Mouse (Mus musculus) liver, embryonic 14.5 days (tissue): Measurements from ENCODE around the gene Myl10. TPM values are rescaled to one million over a fixed set of nuclear protein-coding genes. Genes with fewer than 3 reads are reported as not detected.
"Not testable (repeated sequence)": the region's sequence is repeated elsewhere in the genome, so short reads cannot be mapped to it uniquely, and the experiment has no call there.

Experiments
- ATAC-seq: fragments of 200-750 bp; cut with Nextera tagmentation; 2 replicates; pipeline ENCODE4 v1.8.0; 2017; ENCODE audit warnings: moderate number of reproducible peaks, mild to moderate bottlenecking, moderate library complexity; ENCODE audit not compliant: insufficient read depth
- DNase-seq, 3 experiments: peaks; one replicate each; pipeline ENCODE4 v3.0.0-alpha.2; 2012 to 2013; ENCODE audit warnings: low read depth in 3 of 3, low spot score in 3 of 3
- H3K27ac ChIP-seq: fragments of 300-500 bp; sonication (generic); 2 replicates; pipeline ENCODE4 v1.5.1; 2014; ENCODE audit warnings: moderate library complexity, mild to moderate bottlenecking, control low read depth, inconsistent platforms
- H3K27me3 ChIP-seq: fragments of 300-500 bp; sonication (generic); 2 replicates; pipeline ENCODE4 v1.6.1; 2014; ENCODE audit warnings: mild to moderate bottlenecking, low read length, moderate library complexity; ENCODE audit not compliant: control insufficient read depth, insufficient read depth
- H3K36me3 ChIP-seq: fragments of 300-500 bp; sonication (generic); replicated peaks from 2 replicates; pipeline ENCODE4 v1.6.1; 2014; ENCODE audit warnings: low read depth; ENCODE audit not compliant: control insufficient read depth, insufficient read depth
- H3K4me1 ChIP-seq, 2 experiments: fragments of 200-500 bp in 1 of 2; fragments of 300-500 bp in 1 of 2; sonication (generic) in 1 of 2; replicated peaks; 2 replicates each; pipeline ENCODE4 v1.6.1; 2012 to 2014; ENCODE audit warnings: antibody characterized with exemption in 1 of 2, inconsistent platforms in 1 of 2, low read length in 1 of 2; ENCODE audit not compliant: control insufficient read depth in 2 of 2, insufficient read depth in 2 of 2
- H3K4me2 ChIP-seq: fragments of 300-500 bp; sonication (generic); 2 replicates; pipeline ENCODE4 v1.6.1; 2014; ENCODE audit warnings: low read depth, mild to moderate bottlenecking, control low read depth, moderate library complexity
- H3K4me3 ChIP-seq, 2 experiments: fragments of 200-500 bp in 1 of 2; fragments of 300-500 bp in 1 of 2; sonication (generic) in 1 of 2; 2 replicates each; pipeline ENCODE4 v1.5.1; 2012 to 2014; ENCODE audit warnings: low read depth in 2 of 2, low read length in 2 of 2, mild to moderate bottlenecking in 2 of 2, control low read depth in 1 of 2, inconsistent platforms in 1 of 2, moderate library complexity in 1 of 2; ENCODE audit not compliant: insufficient read depth in 1 of 2
- H3K9ac ChIP-seq: fragments of 300-500 bp; sonication (generic); replicated peaks from 2 replicates; pipeline ENCODE4 v1.6.1; 2014; ENCODE audit warnings: mild to moderate bottlenecking, control low read depth, moderate library complexity
- H3K9me3 ChIP-seq: fragments of 300-500 bp; sonication (generic); 2 replicates; pipeline ENCODE4 v1.6.1; 2016; ENCODE audit warnings: low read length, mixed read lengths; ENCODE audit not compliant: control insufficient read depth
- CTCF ChIP-seq: IDR thresholded peaks from 2 replicates; pipeline ENCODE4 v1.5.1; 2016; ENCODE audit warnings: antibody characterized with exemption, low read depth, control low read depth
- EP300 ChIP-seq: IDR thresholded peaks from 2 replicates; pipeline ENCODE4 v1.6.1; 2016; ENCODE audit warnings: antibody characterized with exemption, low read depth
- WGBS: fragments of 180-500 bp; shearing (Covaris S2); extraction: QIAGEN DNeasy Blood & Tissue Kit; methylation state at CpG from one replicate; pipeline ENCODE4 v1.1.7; 2014; ENCODE audit not compliant: insufficient replicate concordance; 5-methylcytosine and 5-hydroxymethylcytosine counted together
- polyA plus RNA-seq, 2 experiments: library from polyadenylated mRNA; depleted of rRNA in 1 of 2; stranded (reverse) in 1 of 2; unstranded in 1 of 2; fragments of >200 nt; fragmentation: Nextera tagmentation in 1 of 2; extraction: Ambion mirVana in 1 of 2; gene quantifications; 2 replicates each; pipeline versions ENCODE4 v1.2.1 to v1.2.3; 2012 to 2014

Myl10 gene
- polyA plus RNA-seq, 2 experiments = not detected

DNA sequence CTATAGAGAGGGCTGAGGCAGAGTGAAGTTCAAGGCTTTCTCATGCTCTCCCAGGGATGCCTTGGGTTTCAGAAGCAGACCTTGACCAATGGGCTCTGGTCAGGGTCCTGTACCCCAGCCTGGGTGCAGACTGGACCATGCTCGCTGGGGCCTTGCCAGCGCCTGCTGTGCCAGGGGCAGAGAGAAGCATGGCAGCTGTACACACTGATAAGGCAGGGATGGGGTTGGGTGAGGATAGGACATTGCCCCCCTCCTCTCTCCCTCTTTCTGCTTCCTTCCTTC is 24.6 kb downstream of the Myl10 start:
- DNase-seq = no peak
- H3K9me3 ChIP-seq = no peaks in the 10 kb centered on the region
- no peaks in the 10 kb centered on the region for H3K36me3 ChIP-seq
- H3K4me3 ChIP-seq = no peak overlapping the region
- no peak overlapping the region for H3K9ac ChIP-seq
- no peaks in the 10 kb centered on the region for H3K4me1 ChIP-seq
- TF ChIP-seq EP300 = no peak
- TF ChIP-seq CTCF = no peak
- H3K4me2 ChIP-seq = no peak overlapping the region
- WGBS = 56% methylated on average over 2 of the region's 2 CpGs
- H3K27ac ChIP-seq = no peak overlapping the region
- no peak for ATAC-seq
- H3K27me3 ChIP-seq = no peaks in the 10 kb centered on the region; the same call in 1 of the 2 replicates

- Histone ChIP-seq H3K27me3 (no peaks in the 10 kb centered on the region; the same call in 1 of the 2 replicates), H3K36me3 (no peaks in the 10 kb centered on the region), H3K4me3 (no peak overlapping the region), H3K4me1 (no peaks in the 10 kb centered on the region), H3K27ac (no peak overlapping the region), H3K4me2 (no peak overlapping the region), H3K9ac (no peak overlapping the region), H3K9me3 (no peaks in the 10 kb centered on the region)
- 60% methylated on average over 8 of the region's 8 CpGs for WGBS
- ATAC-seq = no peak
- DNase-seq = no peak
- TF ChIP-seq CTCF (no peak), EP300 (no peak)
Measured at GRCm38 (mm10) chr5:136718656-136719055, 25.7 kb downstream of the Myl10 start.

- TF ChIP-seq CTCF (no peak), EP300 (no peak)
- Histone ChIP-seq H3K4me1 (no peaks in the 10 kb centered on the region), H3K36me3 (no peaks in the 10 kb centered on the region), H3K4me2 (no peak overlapping the region), H3K9ac (no peak overlapping the region), H3K27me3 (no peaks in the 10 kb centered on the region), H3K9me3 (no peaks in the 10 kb centered on the region), H3K27ac (no peak overlapping the region), H3K4me3 (no peak overlapping the region)
- WGBS = 64% methylated on average over 5 of the region's 5 CpGs
- no peak for DNase-seq
- no peak for ATAC-seq
Measured at GRCm38 (mm10) chr5:136721596-136721995, 28.6 kb downstream of the Myl10 start.

DNA sequence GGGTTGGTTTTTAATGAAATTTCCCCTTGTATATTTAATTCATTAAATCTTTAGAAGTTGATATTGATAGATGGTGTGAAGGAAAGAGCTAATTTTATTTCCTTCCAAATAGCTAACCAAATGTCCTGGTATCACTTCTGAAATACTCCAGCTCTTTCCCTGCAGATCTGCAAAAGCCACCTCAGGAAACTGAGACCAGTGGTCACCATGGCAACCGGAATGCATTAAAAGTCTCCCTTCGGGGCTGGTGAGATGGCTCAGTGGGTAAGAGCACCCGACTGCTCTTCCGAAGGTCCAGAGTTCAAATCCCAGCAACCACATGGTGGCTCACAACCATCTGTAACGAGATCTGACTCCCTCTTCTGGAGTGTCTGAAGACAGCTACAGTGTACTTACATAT is 33.3 kb downstream of the Myl10 start:
- not testable (repeated sequence) for H3K4me1 ChIP-seq, H3K9me3 ChIP-seq, H3K9ac ChIP-seq, H3K4me3 ChIP-seq, H3K27me3 ChIP-seq, ATAC-seq, H3K36me3 ChIP-seq, H3K4me2 ChIP-seq, DNase-seq, H3K27ac ChIP-seq
- 62% methylated on average over 4 of the region's 5 CpGs for WGBS

GRCm38 (mm10) chr5:136738918-136739317 is 46.0 kb downstream of the Myl10 start:
- Histone ChIP-seq H3K27ac (no peak overlapping the region), H3K9me3 (no peaks in the 10 kb centered on the region), H3K4me3 (no peak overlapping the region), H3K36me3 (no peaks in the 10 kb centered on the region), H3K9ac (no peak overlapping the region), H3K27me3 (no peaks in the 10 kb centered on the region), H3K4me2 (no peak overlapping the region), H3K4me1 (no peaks in the 10 kb centered on the region)
- DNase-seq = no peak
- WGBS = 47% methylated on average over 6 of the region's 6 CpGs
- no peak for TF ChIP-seq EP300
- no peak for ATAC-seq

DNA sequence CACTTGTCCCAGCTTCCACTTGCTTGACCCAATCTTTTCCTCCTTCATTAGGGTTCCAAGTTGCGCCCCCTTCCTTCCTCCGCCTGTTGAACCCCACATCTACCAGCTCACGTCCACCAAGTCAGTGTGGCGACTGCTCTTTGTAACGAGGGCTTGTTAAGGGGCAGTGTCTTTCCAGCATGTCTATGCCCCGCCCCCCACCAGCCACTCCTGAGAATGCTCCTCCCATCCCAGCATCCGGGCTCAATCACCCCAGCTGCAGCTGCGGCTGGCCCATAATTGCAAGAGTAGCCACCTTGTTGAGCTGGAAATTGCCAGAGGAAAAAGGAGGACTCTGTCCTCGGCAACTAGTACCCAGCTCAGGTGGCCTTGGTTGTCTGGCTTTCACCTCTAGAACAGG is 53.6 kb downstream of the Myl10 start:
- no peak overlapping the region for H3K4me2 ChIP-seq
- no peaks in the 10 kb centered on the region for H3K4me1 ChIP-seq
- H3K9me3 ChIP-seq = peaks cover 3% of the 10 kb centered on the region; the same call in 1 of the 2 replicates
- no peak overlapping the region for H3K27ac ChIP-seq
- no peak overlapping the region for H3K9ac ChIP-seq
- TF ChIP-seq EP300 (no peak), CTCF (no peak)
- DNase-seq (no peak), ATAC-seq (no peak)
- 52% methylated on average over 9 of the region's 9 CpGs for WGBS
- no peaks in the 10 kb centered on the region for H3K27me3 ChIP-seq
- H3K36me3 ChIP-seq = no peaks in the 10 kb centered on the region
- no peak overlapping the region for H3K4me3 ChIP-seq

Other genes starting within 250 kb of the Myl10 start
- gene Cux1, start 125.7 kb upstream of the Myl10 start, polyA plus RNA-seq (2012; rRNA removed) = 7.8 and 9.0 TPM in 2 replicates
- 12.4 and 13.9 TPM in 2 replicates for gene Cux1, start 125.7 kb upstream of the Myl10 start, polyA plus RNA-seq (2014; fragmentation: Nextera tagmentation; extraction: Ambion mirVana)
- gene Col26a1, start 190.1 kb downstream of the Myl10 start, polyA plus RNA-seq (2012; rRNA removed) = 0.10 and 0.18 TPM in 2 replicates
- gene Col26a1, start 190.1 kb downstream of the Myl10 start, polyA plus RNA-seq (2014; fragmentation: Nextera tagmentation; extraction: Ambion mirVana) = 0.06 and 0.10 TPM in 2 replicates
- gene Ift22, start 215.0 kb downstream of the Myl10 start, polyA plus RNA-seq (2012; rRNA removed) = 1.6 and 2.5 TPM in 2 replicates
- 9.9 and 10.5 TPM in 2 replicates for gene Ift22, start 215.0 kb downstream of the Myl10 start, polyA plus RNA-seq (2014; fragmentation: Nextera tagmentation; extraction: Ambion mirVana)